Mouse (Mus musculus): ENCODE measurements around the gene Fsip1. TPM values are rescaled to one million over a fixed set of nuclear protein-coding genes. Genes with fewer than 3 reads are reported as not detected.

Fsip1 gene
- polyA plus RNA-seq, 1 experiment from 2014 or later = 3.2 TPM

- H3K9ac ChIP-seq (replicated peaks; ENCODE audit: low read length) = no peak overlapping the region
- no peak overlapping the region for H3K27ac ChIP-seq (replicated peaks; ENCODE audit: low read depth, low read length)
- H3K4me1 ChIP-seq (ENCODE audit: control insufficient read depth, insufficient read depth, low read length) = no peaks in the 10 kb centered on the region
- no peak for ATAC-seq (ENCODE audit: low FRiP score, low TSS enrichment)
- no peaks in the 10 kb centered on the region for H3K27me3 ChIP-seq (ENCODE audit: control insufficient read depth, insufficient read depth, low read length)
- WGBS = 94% methylated on average over 6 of the region's 6 CpGs
- no peak overlapping the region for H3K4me2 ChIP-seq (ENCODE audit: low read length)
- no peak overlapping the region for H3K4me3 ChIP-seq (replicated peaks; ENCODE audit: low read depth, low read length)
- no peaks in the 10 kb centered on the region for H3K36me3 ChIP-seq (ENCODE audit: control insufficient read depth, insufficient read depth, low read length)
- no peaks in the 10 kb centered on the region for H3K9me3 ChIP-seq (ENCODE audit: control insufficient read depth, low read length)
- no peak for DNase-seq
Observed at GRCm38 (mm10) chr2:118139261-118139660, 117.5 kb downstream of the Fsip1 start.

GRCm38 (mm10) chr2:118137776-118138175, 119.0 kb downstream of the Fsip1 start:
- no peak overlapping the region for H3K9ac ChIP-seq (replicated peaks; ENCODE audit: low read length)
- WGBS = 90% methylated on average over 2 of the region's 2 CpGs
- no peaks in the 10 kb centered on the region for H3K27me3 ChIP-seq (ENCODE audit: control insufficient read depth, insufficient read depth, low read length)
- H3K27ac ChIP-seq (replicated peaks; ENCODE audit: low read depth, low read length) = no peak overlapping the region
- ATAC-seq (ENCODE audit: low FRiP score, low TSS enrichment) = no peak
- no peaks in the 10 kb centered on the region for H3K36me3 ChIP-seq (ENCODE audit: control insufficient read depth, insufficient read depth, low read length)
- H3K9me3 ChIP-seq (ENCODE audit: control insufficient read depth, low read length) = no peaks in the 10 kb centered on the region
- no peaks in the 10 kb centered on the region for H3K4me1 ChIP-seq (ENCODE audit: control insufficient read depth, insufficient read depth, low read length)
- no peak overlapping the region for H3K4me3 ChIP-seq (replicated peaks; ENCODE audit: low read depth, low read length)
- no peak overlapping the region for H3K4me2 ChIP-seq (ENCODE audit: low read length)
- no peak for DNase-seq

GRCm38 (mm10) chr2:118137071-118137470, 119.7 kb downstream of the Fsip1 start:
- Histone ChIP-seq H3K9me3 (ENCODE audit: control insufficient read depth, low read length) (no peaks in the 10 kb centered on the region), H3K4me2 (ENCODE audit: low read length) (no peak overlapping the region), H3K9ac (replicated peaks; ENCODE audit: low read length) (no peak overlapping the region), H3K27me3 (ENCODE audit: control insufficient read depth, insufficient read depth, low read length) (no peaks in the 10 kb centered on the region), H3K36me3 (ENCODE audit: control insufficient read depth, insufficient read depth, low read length) (no peaks in the 10 kb centered on the region), H3K4me3 (replicated peaks; ENCODE audit: low read depth, low read length) (no peak overlapping the region), H3K4me1 (ENCODE audit: control insufficient read depth, insufficient read depth, low read length) (no peaks in the 10 kb centered on the region), H3K27ac (replicated peaks; ENCODE audit: low read depth, low read length) (no peak overlapping the region)
- 92% methylated on average over 9 of the region's 9 CpGs for WGBS
- DNase-seq (no peak), ATAC-seq (ENCODE audit: low FRiP score, low TSS enrichment) (no peak)

GRCm38 (mm10) chr2:118128313-118128712, 128.5 kb downstream of the Fsip1 start:
- H3K9me3 ChIP-seq (ENCODE audit: control insufficient read depth, low read length) = no peaks in the 10 kb centered on the region
- DNase-seq (no peak), ATAC-seq (ENCODE audit: low FRiP score, low TSS enrichment) (no peak)
- no peaks in the 10 kb centered on the region for H3K36me3 ChIP-seq (ENCODE audit: control insufficient read depth, insufficient read depth, low read length)
- no peaks in the 10 kb centered on the region for H3K4me1 ChIP-seq (ENCODE audit: control insufficient read depth, insufficient read depth, low read length)
- WGBS = 84% methylated on average over 3 of the region's 3 CpGs
- H3K27me3 ChIP-seq (ENCODE audit: control insufficient read depth, insufficient read depth, low read length) = no peaks in the 10 kb centered on the region
- H3K9ac ChIP-seq (replicated peaks; ENCODE audit: low read length) = no peak overlapping the region
- no peak overlapping the region for H3K4me3 ChIP-seq (replicated peaks; ENCODE audit: low read depth, low read length)
- H3K27ac ChIP-seq (replicated peaks; ENCODE audit: low read depth, low read length) = no peak overlapping the region
- no peak overlapping the region for H3K4me2 ChIP-seq (ENCODE audit: low read length)

- no peaks in the 10 kb centered on the region for H3K36me3 ChIP-seq (ENCODE audit: control insufficient read depth, insufficient read depth, low read length)
- 92% methylated on average over 5 of the region's 5 CpGs for WGBS
- H3K9ac ChIP-seq (replicated peaks; ENCODE audit: low read length) = no peak overlapping the region
- ATAC-seq (ENCODE audit: low FRiP score, low TSS enrichment) = no peak
- no peak for DNase-seq
- H3K4me2 ChIP-seq (ENCODE audit: low read length) = no peak overlapping the region
- H3K27ac ChIP-seq (replicated peaks; ENCODE audit: low read depth, low read length) = no peak overlapping the region
- no peak overlapping the region for H3K4me3 ChIP-seq (replicated peaks; ENCODE audit: low read depth, low read length)
- no peaks in the 10 kb centered on the region for H3K27me3 ChIP-seq (ENCODE audit: control insufficient read depth, insufficient read depth, low read length)
- H3K9me3 ChIP-seq (ENCODE audit: control insufficient read depth, low read length) = no peaks in the 10 kb centered on the region
- no peaks in the 10 kb centered on the region for H3K4me1 ChIP-seq (ENCODE audit: control insufficient read depth, insufficient read depth, low read length)
Observed at GRCm38 (mm10) chr2:118127516-118128288, 129.1 kb downstream of the Fsip1 start.

GRCm38 (mm10) chr2:118125943-118126470, 130.8 kb downstream of the Fsip1 start:
- H3K27me3 ChIP-seq (ENCODE audit: control insufficient read depth, insufficient read depth, low read length) = no peaks in the 10 kb centered on the region
- WGBS = 59% methylated on average over 7 of the region's 7 CpGs
- no peak overlapping the region for H3K4me3 ChIP-seq (replicated peaks; ENCODE audit: low read depth, low read length)
- H3K9me3 ChIP-seq (ENCODE audit: control insufficient read depth, low read length) = no peaks in the 10 kb centered on the region
- no peak for DNase-seq
- H3K36me3 ChIP-seq (ENCODE audit: control insufficient read depth, insufficient read depth, low read length) = no peaks in the 10 kb centered on the region
- no peaks in the 10 kb centered on the region for H3K4me1 ChIP-seq (ENCODE audit: control insufficient read depth, insufficient read depth, low read length)
- no peak overlapping the region for H3K4me2 ChIP-seq (ENCODE audit: low read length)
- no peak overlapping the region for H3K27ac ChIP-seq (replicated peaks; ENCODE audit: low read depth, low read length)
- ATAC-seq (ENCODE audit: low FRiP score, low TSS enrichment) = no peak
- H3K9ac ChIP-seq (replicated peaks; ENCODE audit: low read length) = no peak overlapping the region

GRCm38 (mm10) chr2:118125211-118125939, 131.4 kb downstream of the Fsip1 start:
- no peak overlapping the region for H3K9ac ChIP-seq (replicated peaks; ENCODE audit: low read length)
- DNase-seq (no peak), ATAC-seq (ENCODE audit: low FRiP score, low TSS enrichment) (no peak; the same call in 1 of the 2 replicates)
- H3K4me3 ChIP-seq (replicated peaks; ENCODE audit: low read depth, low read length) = no peak overlapping the region
- no peaks in the 10 kb centered on the region for H3K4me1 ChIP-seq (ENCODE audit: control insufficient read depth, insufficient read depth, low read length)
- H3K36me3 ChIP-seq (ENCODE audit: control insufficient read depth, insufficient read depth, low read length) = no peaks in the 10 kb centered on the region
- no peaks in the 10 kb centered on the region for H3K9me3 ChIP-seq (ENCODE audit: control insufficient read depth, low read length)
- H3K27me3 ChIP-seq (ENCODE audit: control insufficient read depth, insufficient read depth, low read length) = no peaks in the 10 kb centered on the region
- WGBS = 70% methylated on average over 11 of the region's 11 CpGs
- H3K4me2 ChIP-seq (ENCODE audit: low read length) = no peak overlapping the region
- H3K27ac ChIP-seq (replicated peaks; ENCODE audit: low read depth, low read length) = no peak overlapping the region

GRCm38 (mm10) chr2:118124437-118124836, 132.3 kb downstream of the Fsip1 start:
- H3K9ac ChIP-seq (replicated peaks; ENCODE audit: low read length) = no peak overlapping the region
- ATAC-seq (ENCODE audit: low FRiP score, low TSS enrichment) (no peak), DNase-seq (no peak)
- H3K4me2 ChIP-seq (ENCODE audit: low read length) = no peak overlapping the region
- H3K4me3 ChIP-seq (replicated peaks; ENCODE audit: low read depth, low read length) = no peak overlapping the region
- no peak overlapping the region for H3K27ac ChIP-seq (replicated peaks; ENCODE audit: low read depth, low read length)
- 79% methylated on average over 7 of the region's 7 CpGs for WGBS
- H3K27me3 ChIP-seq (ENCODE audit: control insufficient read depth, insufficient read depth, low read length) = no peaks in the 10 kb centered on the region
- H3K36me3 ChIP-seq (ENCODE audit: control insufficient read depth, insufficient read depth, low read length) = no peaks in the 10 kb centered on the region
- H3K9me3 ChIP-seq (ENCODE audit: control insufficient read depth, low read length) = no peaks in the 10 kb centered on the region
- H3K4me1 ChIP-seq (ENCODE audit: control insufficient read depth, insufficient read depth, low read length) = no peaks in the 10 kb centered on the region
